Mouse (Mus musculus): ENCODE results near the gene Tmed9.
"Not testable (repeated sequence)": the region's sequence is repeated elsewhere in the genome, so short reads cannot be mapped to it uniquely, and the experiment has no call there.

The Tmed9 gene

GRCm38 (mm10) chr13:55567949-55568348 is 5.6 kb upstream of the Tmed9 start:
- in situ Hi-C loops (cut with MboI, MseI) = no loop called here

- in situ Hi-C loops (cut with MboI, MseI) = not testable (repeated sequence)
Measured at GRCm38 (mm10) chr13:55568524-55568923, 5.0 kb upstream of the Tmed9 start.

- in situ Hi-C loops (cut with MboI, MseI) = no loop called here
Measured at GRCm38 (mm10) chr13:55569726-55570285, 3.7 kb upstream of the Tmed9 start.

GRCm38 (mm10) chr13:55570286-55570973 is 3.1 kb upstream of the Tmed9 start:
- in situ Hi-C loops (cut with MboI, MseI) = no loop called here

- in situ Hi-C loops (cut with MboI, MseI) = no loop called here
Measured at GRCm38 (mm10) chr13:55571027-55571751, 2.3 kb upstream of the Tmed9 start, which contains the start of gene Fam193b. Gene Fam193b (minus strand): TSS chr13:55571120.

GRCm38 (mm10) chr13:55571977-55572376 is 1.6 kb upstream of the Tmed9 start:
- in situ Hi-C loops (cut with MboI, MseI) = no loop called here

- in situ Hi-C loops (cut with MboI, MseI) = no loop called here
Measured at GRCm38 (mm10) chr13:55574321-55574720, 789 bp downstream of the Tmed9 start.

- in situ Hi-C loops (cut with MboI, MseI) = no loop called here
Measured at GRCm38 (mm10) chr13:55575932-55576331, 2.4 kb downstream of the Tmed9 start.

- in situ Hi-C loops (cut with MboI, MseI) = not testable (repeated sequence)
Measured at GRCm38 (mm10) chr13:55576872-55577271, 3.3 kb downstream of the Tmed9 start.

- in situ Hi-C loops (cut with MboI, MseI) = no loop called here
Measured at GRCm38 (mm10) chr13:55578086-55578485, 4.6 kb downstream of the Tmed9 start.

GRCm38 (mm10) chr13:55591961-55592490 is 18.5 kb downstream of the Tmed9 start:
- in situ Hi-C loops (cut with MboI, MseI) = no loop called here

- in situ Hi-C loops (cut with MboI, MseI) = no loop called here
Measured at GRCm38 (mm10) chr13:55592512-55593253, 19.2 kb downstream of the Tmed9 start.

- in situ Hi-C loops (cut with MboI, MseI) = no loop called here
Measured at GRCm38 (mm10) chr13:55593254-55593747, 19.8 kb downstream of the Tmed9 start.

GRCm38 (mm10) chr13:55595375-55595774 is 21.8 kb downstream of the Tmed9 start:
- in situ Hi-C loops (cut with MboI, MseI) = no loop called here

- in situ Hi-C loops (cut with MboI, MseI) = no loop called here
Measured at GRCm38 (mm10) chr13:55596802-55597201, 23.3 kb downstream of the Tmed9 start.

GRCm38 (mm10) chr13:55599566-55600540 is 26.3 kb downstream of the Tmed9 start, which contains the start of gene B4galt7:
Gene B4galt7 (plus strand): TSS chr13:55599896.
- in situ Hi-C loops (cut with MboI, MseI) = loop anchor here (5.0 kb wide), 1 partner anchor 42 kb away; no protein-coding TSS in a partner anchor

GRCm38 (mm10) chr13:55600657-55601056 is 27.1 kb downstream of the Tmed9 start:
- in situ Hi-C loops (cut with MboI, MseI) = loop anchor here (5.0 kb wide), 1 partner anchor 42 kb away; no protein-coding TSS in a partner anchor

- in situ Hi-C loops (cut with MboI, MseI) = loop anchor here (5.0 kb wide), 1 partner anchor 41 kb away; no protein-coding TSS in a partner anchor
Measured at GRCm38 (mm10) chr13:55601611-55602010, 28.1 kb downstream of the Tmed9 start.

- in situ Hi-C loops (cut with MboI, MseI) = loop anchor here (5.0 kb wide), 1 partner anchor 38 kb away; no protein-coding TSS in a partner anchor
Measured at GRCm38 (mm10) chr13:55604606-55605005, 31.1 kb downstream of the Tmed9 start.
